Mouse (Mus musculus) layer of hippocampus, adult 18-20 months (tissue): ENCODE data around the gene Polr2b. TPM values are rescaled to one million over a fixed set of nuclear protein-coding genes. Genes with fewer than 3 reads are reported as not detected.
A peak's percentile ranks its signal among the peaks of the same experiment; 100 is the strongest.

Experiments used
- DNase-seq, 2 experiments: peaks; one replicate each; pipeline ENCODE4 v3.0.0; 2022; ENCODE audit warnings: low spot score in 2 of 2
- microRNA-seq, 2 experiments: library from miRNA; unstranded; fragments of <30 nt; microRNA quantifications; one replicate each; pipeline ENCODE4 v1.2.0; 2021
- total RNA-seq, 2 experiments: library from RNA; stranded (reverse); gene quantifications; 2 replicates each; pipeline ENCODE4 v1.2.3; 2021

Polr2b gene
- total RNA-seq, 2 experiments from 2014 or later: 44.0 to 48.4 TPM

- DNase-seq: no peak
Observed at GRCm38 (mm10) chr5:77385900-77386595, 76.1 kb downstream of the Polr2b start.

GRCm38 (mm10) chr5:77386596-77387413 lies 76.9 kb downstream of the Polr2b start:
- DNase-seq: no peak

- DNase-seq: no peak
Observed at GRCm38 (mm10) chr5:77387414-77387704, 77.4 kb downstream of the Polr2b start.

- DNase-seq: no peak
Observed at GRCm38 (mm10) chr5:77388359-77388758, 78.4 kb downstream of the Polr2b start.

GRCm38 (mm10) chr5:77390272-77390671 lies 80.3 kb downstream of the Polr2b start:
- DNase-seq: no peak

GRCm38 (mm10) chr5:77393094-77393619 lies 83.2 kb downstream of the Polr2b start:
- no peak for DNase-seq

GRCm38 (mm10) chr5:77393990-77394618 lies 84.2 kb downstream of the Polr2b start:
- peak in 1 of 2 experiments; percentile 10 for DNase-seq

GRCm38 (mm10) chr5:77398285-77399057 lies 88.5 kb downstream of the Polr2b start:
- no peak for DNase-seq

Small RNA genes lying within 50 kb of the gene (microRNA-seq; reads per million reads assigned to microRNA genes)
- gene Mir5098: 0 reads per million in 2 experiments

Other genes starting within 250 kb of the Polr2b start
- gene Hopx, start 195.0 kb upstream of the Polr2b start, total RNA-seq: 10 to 100 TPM; 82.2 to 84.9 TPM
- not detected for gene Spink2, start 98.7 kb upstream of the Polr2b start, total RNA-seq
- gene Rest, start 44.7 kb upstream of the Polr2b start, total RNA-seq: 1 to 10 TPM; 4.3 to 4.4 TPM
- gene Noa1, start 63 bp upstream of the Polr2b start, total RNA-seq: 10 to 100 TPM; 24.5 to 24.8 TPM
- gene Igfbp7, start 97.9 kb downstream of the Polr2b start, total RNA-seq: 10 to 100 TPM; 21.4 to 23.5 TPM